Mouse (Mus musculus): ENCODE measurements around the gene Mpdu1.
"Not testable (repeated sequence)": the region's sequence is repeated elsewhere in the genome, so short reads cannot be mapped to it uniquely, and the experiment has no call there.

Mpdu1 gene

DNA sequence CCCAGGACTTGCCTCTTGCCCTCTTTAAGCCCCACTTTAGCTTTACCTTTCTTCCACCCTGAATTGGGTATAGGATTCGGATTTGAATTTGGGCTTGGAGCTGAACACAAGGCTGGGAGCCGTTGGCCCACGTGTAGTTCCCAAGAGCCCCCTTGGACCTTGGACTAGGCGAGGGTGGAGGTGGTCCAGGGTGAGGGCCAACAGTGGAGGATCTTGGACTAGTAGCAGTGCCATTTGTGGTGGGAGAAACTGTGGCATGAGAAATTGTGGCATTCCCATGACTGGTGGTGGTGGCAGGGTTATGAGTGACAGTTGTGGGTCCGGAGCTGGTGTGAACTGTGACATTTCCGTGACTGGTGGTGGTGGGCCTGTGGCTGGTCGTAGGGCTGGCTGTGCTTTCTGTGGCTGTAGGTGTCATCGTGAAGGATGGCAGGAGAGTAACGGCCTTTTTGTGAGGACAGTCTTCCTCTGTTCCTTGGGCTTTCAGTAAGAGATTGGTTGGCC, 3.1 kb upstream of the Mpdu1 start:
- in situ Hi-C loops (cut with MboI, MseI), result loop anchor here (10.0 kb wide), 2 partner anchors 81 to 571 kb away; partner anchors contain the start of genes Per1, Trp53 and Wrap53

GRCm38 (mm10) chr11:69664841-69665240, 2.4 kb upstream of the Mpdu1 start:
- in situ Hi-C loops (cut with MboI, MseI), result loop anchor here (10.0 kb wide), 2 partner anchors 80 to 570 kb away; partner anchors contain the start of genes Per1, Trp53 and Wrap53

- in situ Hi-C loops (cut with MboI, MseI), result loop anchor here (10.0 kb wide), 2 partner anchors 79 to 569 kb away; partner anchors contain the start of genes Per1, Trp53 and Wrap53
These were observed 1.4 kb upstream of the Mpdu1 start for GRCm38 (mm10) chr11:69663795-69664194.

DNA sequence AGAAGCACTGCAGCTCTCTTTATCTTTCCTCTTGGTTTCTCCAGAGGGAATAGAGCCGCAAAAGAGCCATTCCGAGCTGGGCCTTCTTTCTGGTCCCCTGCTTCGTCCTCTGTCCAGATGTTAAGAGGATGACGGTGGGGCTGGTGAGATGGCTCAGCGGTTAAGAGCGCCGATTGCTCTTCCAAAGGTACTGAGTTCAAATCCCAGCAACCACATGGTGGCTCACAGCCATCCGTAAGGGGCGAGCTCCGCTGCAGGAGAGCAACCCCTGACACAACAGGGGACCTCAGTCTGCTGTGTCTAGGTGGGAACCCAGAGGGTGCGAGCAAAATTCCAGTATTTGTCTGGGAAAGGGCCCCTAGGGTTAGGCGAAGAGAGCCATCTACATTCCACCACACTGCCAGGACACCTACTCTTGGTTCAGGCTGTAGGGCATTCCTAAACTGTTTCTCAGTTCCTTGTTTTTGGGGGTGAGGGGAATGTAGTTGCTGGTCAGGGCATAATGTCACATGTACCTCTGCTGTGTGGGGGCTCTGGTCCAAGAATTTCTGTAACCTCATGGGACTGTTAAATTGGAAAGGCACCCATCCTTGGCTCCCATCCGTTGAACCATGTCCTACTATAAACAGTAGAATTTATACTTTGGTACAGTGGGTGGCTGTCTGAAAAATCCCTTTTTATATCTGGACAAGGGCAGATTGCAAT, 677 bp upstream of the Mpdu1 start:
- in situ Hi-C loops (cut with MboI, MseI), result loop anchor here (10.0 kb wide), 2 partner anchors 78 to 568 kb away; partner anchors contain the start of genes Per1, Trp53 and Wrap53

DNA sequence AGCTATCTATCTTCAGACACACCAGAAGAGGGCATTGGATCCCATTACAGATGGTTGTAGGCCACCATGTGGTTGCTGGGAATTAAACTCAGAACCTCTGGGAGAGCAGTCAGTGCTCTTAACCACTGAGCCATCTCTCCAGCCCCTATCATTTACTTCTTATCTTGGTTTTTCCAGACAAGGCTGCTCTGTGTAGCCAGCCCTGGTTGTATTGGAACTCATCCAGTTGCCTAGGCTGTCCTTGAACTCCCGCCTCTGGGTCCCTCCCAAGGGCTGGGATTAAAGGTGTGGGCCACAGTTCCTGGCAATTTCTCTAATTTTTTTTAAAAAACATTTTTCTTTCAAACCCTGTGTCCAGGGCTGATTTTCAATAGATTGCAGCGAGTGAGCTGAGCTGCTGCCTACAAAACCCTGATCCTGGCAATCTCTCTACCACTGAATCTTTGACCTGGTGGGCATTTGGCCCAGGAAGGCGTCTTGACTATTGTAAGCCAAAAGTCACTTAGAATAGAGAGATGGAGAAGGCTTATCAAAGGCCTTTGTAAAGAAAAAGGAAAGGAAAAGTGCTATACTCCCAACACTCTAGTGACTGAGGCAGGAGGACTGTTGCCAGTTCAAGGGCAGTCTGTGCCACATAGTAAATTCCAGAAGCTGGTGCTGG, 1.1 kb downstream of the Mpdu1 start:
- in situ Hi-C loops (cut with MboI, MseI), result loop anchor here (10.0 kb wide), 2 partner anchors 77 to 567 kb away; partner anchors contain the start of genes Per1, Trp53 and Wrap53

DNA sequence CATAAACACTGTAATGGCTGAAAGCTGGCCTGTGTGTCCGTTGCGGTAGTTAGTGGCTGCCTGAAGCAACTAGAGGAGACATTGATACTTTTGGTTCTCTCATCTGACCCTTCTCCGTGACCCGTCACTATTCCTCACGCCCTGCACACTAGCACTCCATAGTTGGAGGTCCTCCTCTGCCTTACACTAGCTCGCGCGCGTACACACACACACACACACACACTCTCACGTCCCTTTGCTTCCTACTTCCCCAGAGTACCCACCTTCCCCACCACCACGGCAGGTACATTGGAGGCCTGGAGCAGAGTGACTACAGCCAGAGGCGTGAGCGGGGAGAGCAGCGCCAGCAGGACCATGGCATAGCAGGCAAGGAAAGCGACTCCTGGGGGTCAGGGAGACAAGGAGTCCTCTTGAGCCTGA, 5.0 kb downstream of the Mpdu1 start:
- in situ Hi-C loops (cut with MboI, MseI), result no loop called here

GRCm38 (mm10) chr11:69656617-69657461, 5.6 kb downstream of the Mpdu1 start:
- in situ Hi-C loops (cut with MboI, MseI), result no loop called here

- in situ Hi-C loops (cut with MboI, MseI), result no loop called here
These were observed 6.4 kb downstream of the Mpdu1 start for GRCm38 (mm10) chr11:69656065-69656455.

DNA sequence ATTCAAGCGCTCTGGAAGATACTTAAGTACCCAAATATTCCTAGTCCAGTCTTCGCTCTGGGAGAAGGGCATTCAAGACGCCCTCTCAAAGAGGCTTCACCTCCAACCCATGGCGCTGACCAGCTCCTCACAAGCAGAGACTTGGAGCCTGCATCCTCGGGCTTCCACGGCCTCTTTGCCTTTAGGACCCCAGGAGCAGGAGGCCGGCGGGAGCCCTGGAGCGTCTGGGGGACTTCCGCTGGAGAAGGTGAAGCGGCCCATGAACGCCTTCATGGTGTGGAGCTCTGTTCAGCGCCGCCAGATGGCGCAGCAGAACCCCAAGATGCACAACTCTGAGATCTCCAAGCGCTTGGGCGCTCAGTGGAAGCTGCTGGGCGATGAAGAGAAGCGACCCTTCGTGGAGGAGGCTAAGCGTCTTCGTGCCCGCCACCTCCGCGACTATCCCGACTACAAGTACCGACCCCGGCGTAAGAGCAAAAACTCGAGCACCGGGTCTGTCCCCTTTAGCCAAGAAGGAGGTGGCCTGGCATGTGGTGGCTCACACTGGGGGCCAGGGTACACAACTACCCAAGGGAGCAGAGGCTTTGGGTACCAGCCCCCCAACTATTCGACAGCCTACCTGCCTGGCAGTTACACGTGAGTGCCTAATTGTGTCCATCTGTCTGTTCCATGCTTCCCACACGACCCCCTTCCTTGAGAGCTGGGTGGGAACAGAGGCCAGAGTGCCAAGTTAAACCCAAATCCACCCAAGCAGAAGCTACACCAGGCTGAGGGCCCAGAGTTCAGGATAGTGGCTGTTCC, 7.0 kb downstream of the Mpdu1 start, which contains the start of gene Sox15:
Sox15 (plus strand) TSS at position 51 of the 801 bp plus-strand sequence.
- in situ Hi-C loops (cut with MboI, MseI), result no loop called here

DNA sequence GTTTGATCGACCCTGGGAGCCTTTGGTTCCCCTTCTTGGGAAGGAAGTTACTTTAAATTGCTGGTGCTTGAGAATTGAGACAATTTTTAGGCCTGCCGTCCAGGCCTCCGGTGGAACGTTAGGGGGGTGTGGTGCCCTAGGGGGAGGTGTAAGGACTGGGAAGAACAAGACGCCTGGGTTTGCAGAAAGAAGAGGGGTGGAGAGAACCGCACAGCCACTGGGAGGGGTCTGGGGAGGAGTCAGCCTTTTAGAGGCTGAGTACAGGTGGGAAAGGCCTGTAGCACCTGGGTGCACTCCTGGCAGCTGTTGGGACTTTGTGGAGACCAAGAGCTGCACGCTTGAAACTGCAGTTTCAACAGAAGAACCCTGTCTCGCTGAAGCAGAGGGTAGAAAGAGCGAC, 7.7 kb downstream of the Mpdu1 start:
- in situ Hi-C loops (cut with MboI, MseI), result no loop called here

DNA sequence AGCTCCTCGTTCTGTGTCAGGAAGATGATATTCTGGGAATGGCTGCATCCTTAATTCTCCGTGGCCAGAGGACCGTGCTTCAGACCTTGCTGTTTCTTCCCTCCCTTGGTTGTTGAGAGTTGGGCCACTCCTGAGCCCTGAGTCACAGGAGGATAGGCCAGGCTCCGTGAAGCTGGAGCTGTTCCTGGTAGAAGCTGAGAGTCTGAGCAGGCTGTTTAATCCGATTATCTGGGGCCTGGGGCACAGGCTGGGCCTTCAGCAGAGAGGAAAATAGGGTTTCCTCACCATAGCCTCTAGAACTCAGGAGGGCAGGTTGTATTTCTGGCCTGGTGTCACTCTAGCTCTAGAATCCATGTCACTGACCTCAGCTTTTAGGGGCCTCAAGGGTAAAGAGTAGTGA, 9.0 kb downstream of the Mpdu1 start:
- in situ Hi-C loops (cut with MboI, MseI), result no loop called here

GRCm38 (mm10) chr11:69645860-69646259, 16.6 kb downstream of the Mpdu1 start:
- in situ Hi-C loops (cut with MboI, MseI), result no loop called here

GRCm38 (mm10) chr11:69635471-69635870, 27.0 kb downstream of the Mpdu1 start:
- in situ Hi-C loops (cut with MboI, MseI), result no loop called here

DNA sequence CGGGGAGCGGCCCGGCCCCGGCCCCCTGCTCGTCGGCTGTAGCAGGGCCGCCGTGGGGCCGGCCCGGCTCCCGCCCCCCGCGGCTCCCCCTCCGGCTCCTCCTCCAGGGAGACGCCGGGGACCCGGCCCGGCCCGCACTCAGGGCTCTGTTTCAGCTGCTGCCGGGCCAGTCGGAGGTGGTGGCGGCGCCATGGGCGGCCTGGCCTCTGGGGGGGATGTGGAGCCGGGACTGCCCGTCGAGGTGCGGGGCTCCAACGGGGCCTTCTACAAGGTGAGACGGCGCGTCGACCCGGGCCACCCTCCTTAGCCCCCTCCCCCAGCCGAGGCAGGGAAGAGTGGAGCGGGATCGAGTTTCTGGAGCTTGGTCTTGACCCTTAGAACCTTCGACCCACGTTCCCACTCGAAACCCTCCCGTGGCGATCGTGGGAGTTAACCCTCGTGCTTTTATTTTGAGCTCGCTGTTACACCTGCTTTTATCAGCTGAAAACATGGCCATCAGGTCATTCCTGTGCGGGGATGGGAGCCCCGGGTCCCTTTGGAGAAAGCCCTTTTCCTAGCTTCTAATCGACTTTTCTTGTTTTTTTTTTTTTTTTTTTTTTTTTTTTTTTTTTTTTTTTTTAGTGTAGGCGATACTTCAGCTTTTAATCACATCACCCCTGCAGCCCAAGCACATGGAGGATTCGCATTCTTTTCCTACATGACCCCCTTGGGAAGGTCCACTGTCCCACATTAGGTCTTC, 29.1 kb downstream of the Mpdu1 start:
- in situ Hi-C loops (cut with MboI, MseI), result no loop called here

DNA sequence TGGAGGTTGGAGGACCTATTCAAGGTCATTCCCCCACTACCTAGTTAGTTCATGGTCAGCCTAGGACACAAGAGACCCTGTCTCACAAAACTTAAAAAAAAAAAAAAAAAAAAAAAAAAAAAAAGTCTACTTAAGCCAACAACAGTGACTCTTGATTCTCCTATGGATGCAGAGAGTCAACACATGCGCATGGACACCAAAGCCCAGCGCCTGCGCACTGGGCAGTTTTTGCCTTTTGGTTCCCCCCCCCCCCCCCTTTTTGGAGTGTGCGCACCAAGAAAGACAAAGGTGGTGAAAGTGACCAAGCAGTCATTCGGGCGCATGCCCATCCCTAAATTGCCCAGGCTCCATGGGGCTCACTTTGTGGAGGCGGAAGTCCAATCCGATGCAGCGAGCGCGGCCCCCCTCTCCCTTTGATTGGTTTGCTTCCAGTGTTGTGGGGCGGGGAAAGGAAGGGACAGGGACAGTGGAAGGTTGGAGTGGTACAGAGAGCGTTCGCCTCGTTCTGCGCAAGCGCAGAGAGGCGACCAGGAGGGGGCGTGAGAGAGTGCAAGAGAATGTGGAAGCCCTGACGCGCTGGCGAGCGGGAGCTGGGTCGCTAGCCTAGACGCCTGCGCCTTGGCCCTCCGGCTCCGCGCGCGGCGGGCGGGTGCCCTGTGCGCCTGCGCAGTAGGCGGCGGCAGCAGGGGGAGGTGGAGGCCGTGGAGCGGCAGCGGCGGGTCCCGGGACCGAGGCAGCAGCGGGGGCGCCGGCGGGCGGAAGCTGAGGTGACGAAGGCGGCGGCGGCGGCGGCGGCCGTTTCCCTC, 30.0 kb downstream of the Mpdu1 start, which contains the start of gene Fxr2:
Fxr2 (plus strand) TSS at position 707 of the 806 bp plus-strand sequence.
- in situ Hi-C loops (cut with MboI, MseI), result no loop called here

DNA sequence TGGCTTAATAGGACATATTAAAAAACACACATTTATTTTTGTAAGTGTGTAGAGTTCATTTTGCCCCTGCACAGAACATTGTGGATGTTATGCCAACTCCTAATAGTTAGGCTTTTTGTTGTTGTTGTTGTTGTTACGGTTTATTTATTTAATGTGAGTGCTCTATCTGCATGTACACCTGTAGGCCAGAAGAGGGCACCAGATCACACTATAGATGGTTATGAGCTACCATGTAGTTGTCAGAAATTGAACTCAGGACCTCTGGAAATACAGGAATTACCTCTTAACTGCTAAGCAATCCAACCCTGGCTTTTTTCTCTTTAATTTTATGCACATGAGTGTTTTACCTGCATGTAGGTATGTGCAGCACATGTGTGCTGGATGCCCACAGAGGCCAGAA, 32.6 kb downstream of the Mpdu1 start:
- in situ Hi-C loops (cut with MboI, MseI), result no loop called here

DNA sequence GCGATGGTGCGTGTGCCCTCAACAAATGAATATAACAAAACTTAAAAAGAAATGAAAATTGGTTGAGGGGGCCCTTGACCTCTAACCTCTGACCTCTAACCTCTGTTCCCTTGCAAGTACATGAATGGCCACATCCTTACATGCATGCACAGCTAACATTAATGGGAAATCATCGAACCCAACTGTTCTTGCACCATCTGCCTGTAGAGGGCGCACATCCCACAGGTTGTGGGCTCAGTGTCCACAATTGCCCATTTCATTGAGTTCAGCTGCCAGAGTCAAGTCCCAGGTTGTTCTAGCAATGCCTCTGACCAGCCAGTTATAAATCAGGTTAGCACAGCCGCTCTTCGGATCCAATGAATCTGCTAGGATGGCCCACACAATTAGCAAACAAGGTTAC, 34.2 kb downstream of the Mpdu1 start:
- in situ Hi-C loops (cut with MboI, MseI), result no loop called here

DNA sequence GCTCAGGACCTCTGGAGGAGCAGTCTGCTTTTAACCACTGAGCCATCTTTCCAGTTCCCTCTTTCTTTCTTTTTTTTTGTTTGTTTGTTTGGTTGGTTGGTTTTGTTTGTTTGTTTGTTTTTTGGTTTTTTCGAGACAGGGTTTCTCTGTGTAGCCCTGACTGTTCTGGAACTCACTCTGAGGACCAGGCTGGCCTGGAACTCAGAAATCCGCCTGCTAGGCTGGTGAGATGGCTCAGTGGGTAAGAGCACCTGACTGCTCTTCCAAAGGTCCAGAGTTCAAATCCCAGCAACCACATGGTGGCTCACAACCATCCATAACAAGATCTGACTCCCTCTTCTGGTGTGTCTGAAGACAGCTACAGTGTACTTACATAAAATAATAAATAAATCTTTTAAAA, 38.1 kb downstream of the Mpdu1 start:
- in situ Hi-C loops (cut with MboI, MseI), result not testable (repeated sequence)

GRCm38 (mm10) chr11:69623006-69623405, 39.4 kb downstream of the Mpdu1 start:
- in situ Hi-C loops (cut with MboI, MseI), result no loop called here
